Mouse (Mus musculus) lung, adult 2 months (tissue): Measurements from ENCODE around the gene Rgs9bp. TPM values are rescaled to one million over a fixed set of nuclear protein-coding genes. Genes with fewer than 3 reads are reported as not detected.
A peak's percentile ranks its signal among the peaks of the same experiment; 100 is the strongest.
"Not testable (repeated sequence)": the region's sequence is repeated elsewhere in the genome, so short reads cannot be mapped to it uniquely, and the experiment has no call there.

Experiments used
- DNase-seq: peaks from one replicate; pipeline ENCODE4 v3.0.0; 2022
- H3K4me1 ChIP-seq: fragments of 200-500 bp; 2 replicates; pipeline ENCODE4 v1.6.1; 2011; ENCODE audit warnings: low read length; ENCODE audit not compliant: control insufficient read depth, insufficient read depth
- H3K4me3 ChIP-seq: fragments of 200-500 bp; replicated peaks from 2 replicates; pipeline ENCODE3; 2011; ENCODE audit warnings: low read depth, mild to moderate bottlenecking, control low read depth, low read length; ENCODE audit errors: extremely low read depth
- CTCF ChIP-seq: fragments of 200-500 bp; IDR thresholded peaks from 2 replicates; pipeline ENCODE4 v1.5.1; 2011; ENCODE audit warnings: mild to moderate bottlenecking, low read length, control low read depth; ENCODE audit not compliant: insufficient read depth
- POLR2A ChIP-seq: fragments of 200-500 bp; IDR thresholded peaks from 2 replicates; pipeline ENCODE4 v1.6.1; 2011; ENCODE audit warnings: low read depth, mild to moderate bottlenecking, control low read depth, low read length, borderline replicate concordance; ENCODE audit errors: extremely low read depth
- WGBS: fragments of 180-500 bp; shearing (Covaris S2); methylation state at CpG from one replicate; pipeline ENCODE4 v1.1.7; 2018; 5-methylcytosine and 5-hydroxymethylcytosine counted together
- polyA plus RNA-seq: library from polyadenylated mRNA; depleted of rRNA; stranded (reverse); fragments of >200 nt; gene quantifications from 2 replicates; pipeline ENCODE4 v1.2.3, GENCODE M21; 2012

The Rgs9bp gene
- polyA plus RNA-seq, 1 experiment, result 0.11 TPM

GRCm38 (mm10) chr7:35584786-35585190 is 594 bp downstream of the Rgs9bp start:
- TF ChIP-seq POLR2A, result no peak
- TF ChIP-seq CTCF, result no peak
- under 1% methylated on average over 50 of the region's 50 CpGs for WGBS
- Histone ChIP-seq H3K4me1 (peaks cover 9% of the 10 kb centered on the region), H3K4me3 (peak overlapping the region; percentile 65)
- no peak for DNase-seq

DNA sequence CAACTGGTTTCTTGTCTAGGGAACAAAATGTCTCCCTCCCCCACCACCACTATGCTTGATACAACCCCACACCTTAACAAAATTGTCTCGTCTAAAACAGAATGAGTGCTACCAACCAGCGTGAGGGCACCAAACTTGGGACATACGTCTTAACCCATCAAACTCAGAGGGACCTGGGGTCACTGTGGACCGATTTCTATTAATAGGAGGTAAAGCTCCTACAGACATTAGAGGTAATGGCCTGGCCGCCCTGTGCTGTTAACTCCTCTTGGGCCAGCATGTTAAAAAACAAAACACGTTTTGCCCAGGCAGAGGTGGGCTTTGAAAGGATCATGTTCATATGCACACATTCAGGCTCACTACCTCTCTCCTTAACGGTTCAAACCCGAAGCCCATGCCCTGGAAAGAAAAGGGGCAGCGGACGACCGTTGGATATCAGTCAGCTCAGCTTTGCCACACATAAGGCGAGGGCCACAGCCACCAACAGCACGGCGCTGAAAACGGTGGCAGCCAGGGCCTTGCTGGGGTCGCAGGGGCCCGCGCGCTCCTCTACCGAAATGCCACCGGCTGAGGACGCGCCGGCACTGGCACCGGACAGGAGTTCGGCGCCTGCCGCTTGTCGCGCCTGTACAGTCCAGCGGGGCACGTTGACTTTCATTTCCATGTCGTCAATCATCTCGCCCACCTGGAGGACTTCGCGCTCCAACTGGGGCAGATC is 1.2 kb downstream of the Rgs9bp start:
- Histone ChIP-seq H3K4me3 (peak overlapping the region; percentile 65), H3K4me1 (peaks cover 9% of the 10 kb centered on the region)
- WGBS, result 8% methylated on average over 36 of the region's 36 CpGs
- TF ChIP-seq CTCF (no peak), POLR2A (no peak)
- peak; percentile 38 for DNase-seq

- no peak for TF ChIP-seq POLR2A
- no peak for TF ChIP-seq CTCF
- DNase-seq, result no peak
- 23% methylated on average over 11 of the region's 11 CpGs for WGBS
- Histone ChIP-seq H3K4me1 (peaks cover 9% of the 10 kb centered on the region), H3K4me3 (no peak overlapping the region)
These were observed 1.8 kb downstream of the Rgs9bp start for GRCm38 (mm10) chr7:35583476-35584025.

- no peak overlapping the region for H3K4me3 ChIP-seq
- DNase-seq, result no peak
- WGBS, result 70% methylated on average over 5 of the region's 5 CpGs
- H3K4me1 ChIP-seq, result peaks cover 9% of the 10 kb centered on the region
- TF ChIP-seq POLR2A (no peak), CTCF (no peak)
These were observed 2.7 kb downstream of the Rgs9bp start for GRCm38 (mm10) chr7:35582719-35583118.

DNA sequence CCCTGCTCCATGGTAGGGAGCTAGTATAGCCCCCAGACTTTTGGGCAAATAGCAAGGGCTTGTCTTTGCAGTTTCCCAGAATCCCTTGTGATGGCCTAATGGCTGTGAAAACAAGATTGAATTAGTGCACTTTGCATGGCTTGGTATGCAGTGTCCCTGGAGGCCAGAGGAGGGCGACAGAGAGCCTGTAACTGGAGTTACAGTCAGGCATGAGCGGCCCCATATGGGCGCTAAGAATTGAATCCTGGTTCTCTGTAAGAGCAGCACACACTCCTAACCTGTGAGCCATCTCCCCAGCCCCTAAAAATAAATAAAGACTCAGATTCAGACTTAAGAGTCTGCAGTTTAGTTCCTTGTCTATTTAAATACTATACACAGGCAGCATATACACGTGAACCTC is 5.5 kb downstream of the Rgs9bp start:
- Histone ChIP-seq H3K4me1 (peaks cover under 1% of the 10 kb centered on the region; the same call in 1 of the 2 replicates), H3K4me3 (no peak overlapping the region)
- 35% methylated on average over 4 of the region's 4 CpGs for WGBS
- peak; percentile 33 for DNase-seq
- TF ChIP-seq CTCF, result peak; percentile 80
- TF ChIP-seq POLR2A, result no peak

GRCm38 (mm10) chr7:35570883-35571282 is 14.5 kb downstream of the Rgs9bp start:
- DNase-seq, result peak; percentile 6
- WGBS, result 25% methylated on average over 6 of the region's 6 CpGs
- H3K4me3 ChIP-seq, H3K4me1 ChIP-seq: not testable (repeated sequence)

GRCm38 (mm10) chr7:35569724-35570123 is 15.7 kb downstream of the Rgs9bp start:
- WGBS, result 87% methylated on average over 4 of the region's 4 CpGs

DNA sequence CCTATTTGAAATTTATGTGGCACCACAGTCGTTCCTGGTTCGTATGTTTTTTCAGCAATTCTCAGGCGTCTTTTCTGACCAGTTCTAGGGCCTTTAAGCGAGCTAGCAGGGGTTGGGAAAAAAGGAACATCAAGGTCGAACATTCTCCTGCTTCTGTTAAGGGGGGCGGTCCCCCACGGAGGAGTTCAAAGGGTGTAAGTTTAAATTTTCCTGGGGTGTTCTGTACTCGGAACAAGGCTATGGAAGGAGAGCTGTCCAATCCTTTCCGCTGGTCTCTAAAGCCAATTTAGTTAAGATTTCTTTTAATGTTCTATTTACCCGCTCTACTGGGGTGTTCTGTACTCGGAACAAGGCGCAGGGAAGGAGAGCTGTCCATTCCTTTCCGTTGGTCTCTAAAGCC is 19.4 kb downstream of the Rgs9bp start:
- not testable (repeated sequence) for DNase-seq, H3K4me1 ChIP-seq, H3K4me3 ChIP-seq
- WGBS, result 74% methylated on average over 13 of the region's 13 CpGs

More at GRCm38 (mm10) chr7:35569724-35570123, 15.7 kb downstream of the Rgs9bp start:
- not testable (repeated sequence) for H3K4me1 ChIP-seq, DNase-seq, H3K4me3 ChIP-seq

GRCm38 (mm10) chr7:35564872-35565271 is 20.5 kb downstream of the Rgs9bp start:
- not testable (repeated sequence) for H3K4me3 ChIP-seq, DNase-seq, H3K4me1 ChIP-seq
- 83% methylated on average over 10 of the region's 10 CpGs for WGBS

DNA sequence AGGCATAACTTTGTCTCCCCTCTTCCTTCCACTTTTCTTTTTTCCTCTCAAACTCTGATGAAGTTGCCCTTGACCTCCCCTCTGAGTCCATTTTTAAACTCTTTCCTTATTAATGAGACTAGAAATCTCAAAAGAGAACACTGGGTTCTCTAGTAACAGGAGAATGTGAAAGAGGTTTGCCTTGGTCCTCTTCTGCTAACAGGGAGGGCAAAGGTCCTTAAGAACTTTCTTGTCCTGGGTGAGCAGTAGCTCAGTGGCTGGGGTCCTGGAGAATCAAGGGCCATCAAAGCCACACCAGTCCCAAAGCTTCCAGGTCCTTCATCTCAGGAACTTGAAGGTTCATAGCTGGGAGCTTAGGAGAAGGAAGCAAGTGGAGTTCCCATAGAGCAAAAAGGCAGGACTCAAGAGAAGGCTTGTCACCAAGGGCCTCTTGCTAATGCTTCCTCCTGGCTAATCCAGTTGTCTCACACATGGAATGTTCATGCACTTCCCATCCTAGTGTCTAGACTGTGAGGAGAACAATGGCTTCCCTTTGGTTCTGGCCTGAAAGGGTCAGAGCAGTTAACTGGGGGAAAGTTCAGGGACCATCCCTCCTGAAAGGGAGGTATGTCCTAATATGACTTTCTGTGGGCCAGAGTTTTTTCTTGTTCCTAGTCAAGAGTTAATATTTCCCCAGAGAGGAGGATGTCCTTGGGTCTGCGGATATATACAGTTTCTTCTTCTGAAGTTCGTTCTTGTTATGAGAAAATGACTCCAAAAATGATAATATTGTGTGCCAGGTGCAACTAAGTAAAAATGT is 21.1 kb downstream of the Rgs9bp start:
- no peak for TF ChIP-seq POLR2A
- TF ChIP-seq CTCF, result no peak

More for the DNA sequence above, 21.1 kb downstream of the Rgs9bp start:
- WGBS, result 75% methylated on average over 2 of the region's 2 CpGs
- H3K4me1 ChIP-seq, result no peaks in the 10 kb centered on the region
- H3K4me3 ChIP-seq, result no peak overlapping the region
- DNase-seq, result no peak
